Mouse (Mus musculus) thymus, adult 18-20 months (tissue): ENCODE measurements around the gene Btnl10.

Experiments
- DNase-seq, 2 experiments: peaks; one replicate each; pipeline ENCODE4 v3.0.0; 2022; ENCODE audit warnings: mixed read lengths in 2 of 2

Btnl10 gene

GRCm38 (mm10) chr11:58917745-58918366 is at the start of gene Btnl10:
Gene Btnl10, plus strand, starts transcription at chr11:58917908.
- no peak for DNase-seq

GRCm38 (mm10) chr11:58867954-58868330 is 49.8 kb upstream of the Btnl10 start:
- no peak for DNase-seq

- DNase-seq, result no peak
These were observed 46.7 kb upstream of the Btnl10 start for GRCm38 (mm10) chr11:58870961-58871360.

- peak; percentile 84 to 91 for DNase-seq
These were observed 34.0 kb upstream of the Btnl10 start for GRCm38 (mm10) chr11:58883756-58884155.

- DNase-seq, result no peak
These were observed 27.2 kb upstream of the Btnl10 start for GRCm38 (mm10) chr11:58890511-58890910.

GRCm38 (mm10) chr11:58894456-58894855 is 23.3 kb upstream of the Btnl10 start:
- peak; percentile 43 to 44 for DNase-seq

GRCm38 (mm10) chr11:58897485-58897884 is 20.2 kb upstream of the Btnl10 start:
- DNase-seq, result no peak

GRCm38 (mm10) chr11:58901080-58901479 is 16.6 kb upstream of the Btnl10 start:
- DNase-seq, result no peak

GRCm38 (mm10) chr11:58903511-58904409 is 13.9 kb upstream of the Btnl10 start, which contains the start of gene Zfp39:
Gene Zfp39, minus strand, starts transcription at chr11:58904225.
- DNase-seq, result peak; percentile 92 to 95

GRCm38 (mm10) chr11:58904410-58904718 is 13.3 kb upstream of the Btnl10 start:
- DNase-seq, result no peak

GRCm38 (mm10) chr11:58904838-58905237 is 12.9 kb upstream of the Btnl10 start:
- DNase-seq, result peak in 1 of 2 experiments; percentile 20

GRCm38 (mm10) chr11:58913776-58914175 is 3.9 kb upstream of the Btnl10 start:
- no peak for DNase-seq

GRCm38 (mm10) chr11:58914461-58915028 is 3.2 kb upstream of the Btnl10 start:
- no peak for DNase-seq

GRCm38 (mm10) chr11:58916879-58917744 is 596 bp upstream of the Btnl10 start:
- peak; percentile 49 to 63 for DNase-seq

- DNase-seq, result no peak
These were observed 1.1 kb downstream of the Btnl10 start for GRCm38 (mm10) chr11:58918759-58919158.

GRCm38 (mm10) chr11:58922420-58922819 is 4.7 kb downstream of the Btnl10 start:
- DNase-seq, result no peak

- no peak for DNase-seq
These were observed 8.9 kb downstream of the Btnl10 start for GRCm38 (mm10) chr11:58926651-58927050.

- no peak for DNase-seq
These were observed 9.3 kb downstream of the Btnl10 start for GRCm38 (mm10) chr11:58927053-58927452.

- DNase-seq, result peak; percentile 43 to 68
These were observed 10.3 kb downstream of the Btnl10 start for GRCm38 (mm10) chr11:58927790-58928651.

- no peak for DNase-seq
These were observed 11.3 kb downstream of the Btnl10 start for GRCm38 (mm10) chr11:58929055-58929454.

- no peak for DNase-seq
These were observed 11.9 kb downstream of the Btnl10 start for GRCm38 (mm10) chr11:58929641-58930040.

GRCm38 (mm10) chr11:58930254-58930653 is 12.5 kb downstream of the Btnl10 start:
- DNase-seq, result no peak
